Mouse (Mus musculus) heart, embryonic 14.5 days (tissue): ENCODE measurements around the gene Klhl33. TPM values are rescaled to one million over a fixed set of nuclear protein-coding genes. Genes with fewer than 3 reads are reported as not detected.
A peak's percentile ranks its signal among the peaks of the same experiment; 100 is the strongest.
"Not testable (repeated sequence)": the region's sequence is repeated elsewhere in the genome, so short reads cannot be mapped to it uniquely, and the experiment has no call there.

Source experiments
- ATAC-seq: fragments of 200-750 bp; cut with Nextera tagmentation; 2 replicates; pipeline ENCODE4 v1.8.0; 2017; ENCODE audit warnings: low read depth, moderate TSS enrichment; ENCODE audit not compliant: insufficient number of reproducible peaks, insufficient read depth, low FRiP score
- H3K27ac ChIP-seq, 2 experiments: fragments of 200-500 bp in 1 of 2; fragments of 300-500 bp in 1 of 2; sonication (generic) in 1 of 2; replicated peaks in 1 of 2; 2 replicates each; pipeline ENCODE4 v1.5.1; 2012 to 2014; ENCODE audit warnings: low read depth in 2 of 2, low read length in 2 of 2, control low read depth in 1 of 2, mild to moderate bottlenecking in 1 of 2, mixed read lengths in 1 of 2; ENCODE audit not compliant: control insufficient read depth in 1 of 2, insufficient read depth in 1 of 2
- H3K27me3 ChIP-seq: fragments of 300-500 bp; sonication (generic); 2 replicates; pipeline ENCODE4 v1.6.1; 2014; ENCODE audit warnings: mild to moderate bottlenecking, low read length, control low read depth; ENCODE audit not compliant: control insufficient read depth, insufficient read depth
- H3K36me3 ChIP-seq: fragments of 300-500 bp; sonication (generic); 2 replicates; pipeline ENCODE4 v1.6.1; 2014; ENCODE audit warnings: mild to moderate bottlenecking, control low read depth, low read length, mixed read lengths; ENCODE audit not compliant: control insufficient read depth, insufficient read depth
- H3K4me1 ChIP-seq, 2 experiments: fragments of 200-500 bp in 1 of 2; fragments of 300-500 bp in 1 of 2; sonication (generic) in 1 of 2; 2 replicates each; pipeline ENCODE4 v1.6.1; 2012 to 2014; ENCODE audit warnings: low read length in 2 of 2, control low read depth in 1 of 2, mixed read lengths in 1 of 2; ENCODE audit not compliant: control insufficient read depth in 2 of 2, insufficient read depth in 2 of 2
- H3K4me2 ChIP-seq: fragments of 300-500 bp; sonication (generic); 2 replicates; pipeline ENCODE4 v1.6.1; 2014; ENCODE audit warnings: mild to moderate bottlenecking, low read length
- H3K4me3 ChIP-seq, 2 experiments: fragments of 200-500 bp in 1 of 2; fragments of 300-500 bp in 1 of 2; sonication (generic) in 1 of 2; 2 replicates each; pipeline ENCODE4 v1.5.1; 2012 to 2014; ENCODE audit warnings: low read length in 2 of 2, mild to moderate bottlenecking in 2 of 2, control low read depth in 1 of 2, low read depth in 1 of 2, moderate library complexity in 1 of 2; ENCODE audit not compliant: control insufficient read depth in 1 of 2, insufficient read depth in 1 of 2
- H3K9ac ChIP-seq: fragments of 300-500 bp; sonication (generic); 2 replicates; pipeline ENCODE4 v1.6.1; 2014; ENCODE audit warnings: mild to moderate bottlenecking, low read length
- H3K9me3 ChIP-seq: fragments of 300-500 bp; sonication (generic); 2 replicates; pipeline ENCODE4 v1.6.1; 2016; ENCODE audit warnings: low read length, control low read depth; ENCODE audit not compliant: control insufficient read depth
- WGBS: fragments of 180-500 bp; shearing (Covaris S2); extraction: QIAGEN DNeasy Blood & Tissue Kit; methylation state at CpG from one replicate; pipeline ENCODE4 v1.1.7; 2014; 5-methylcytosine and 5-hydroxymethylcytosine counted together
- polyA plus RNA-seq: library from polyadenylated mRNA; unstranded; fragments of >200 nt; fragmentation: Nextera tagmentation; extraction: Ambion mirVana; gene quantifications from 2 replicates; pipeline ENCODE4 v1.2.1, GENCODE M21; 2014

Klhl33 gene
- polyA plus RNA-seq = 0.11 and 0.26 TPM in 2 replicates

DNA sequence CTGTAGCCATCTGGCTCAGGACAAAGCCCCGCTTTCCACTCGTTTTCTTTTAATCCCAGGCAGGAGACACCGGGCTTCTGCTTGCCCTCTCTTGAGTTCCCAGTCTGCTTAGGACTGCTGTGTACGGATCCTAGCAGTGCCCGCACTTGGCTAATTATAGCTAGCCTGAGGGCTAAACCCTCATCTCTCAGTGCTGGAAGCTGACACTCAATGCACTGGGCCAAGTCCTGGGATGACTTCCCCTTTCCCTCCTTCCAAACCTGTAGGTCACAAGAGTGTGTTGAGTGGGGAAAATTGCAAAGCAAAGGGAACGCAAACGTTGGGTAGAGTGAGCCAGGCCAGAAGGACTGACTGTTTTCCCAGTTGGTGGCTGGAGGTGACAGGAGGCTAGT lies at the start of gene Klhl33:
TSS of gene Klhl33 (minus strand) at position 134 of the 392 bp plus-strand sequence.
- peaks cover 9 to 11% of the 10 kb centered on the region in 2 experiments; a peak in 3 of 4 replicates for H3K4me1 ChIP-seq
- H3K27ac ChIP-seq = no peak within 1 kb of the TSS
- H3K4me2 ChIP-seq = peak within 1 kb of the TSS; percentile 92
- H3K4me3 ChIP-seq = peak within 1 kb of the TSS; percentile 44 to 45
- 27% methylated on average over 7 of the region's 7 CpGs for WGBS
- H3K9me3 ChIP-seq = no peaks in the 10 kb centered on the region
- H3K27me3 ChIP-seq = peaks cover 11% of the 10 kb centered on the region
- no peaks in the 10 kb centered on the region for H3K36me3 ChIP-seq
- no peak for ATAC-seq
- peak within 1 kb of the TSS; percentile 58 for H3K9ac ChIP-seq

DNA sequence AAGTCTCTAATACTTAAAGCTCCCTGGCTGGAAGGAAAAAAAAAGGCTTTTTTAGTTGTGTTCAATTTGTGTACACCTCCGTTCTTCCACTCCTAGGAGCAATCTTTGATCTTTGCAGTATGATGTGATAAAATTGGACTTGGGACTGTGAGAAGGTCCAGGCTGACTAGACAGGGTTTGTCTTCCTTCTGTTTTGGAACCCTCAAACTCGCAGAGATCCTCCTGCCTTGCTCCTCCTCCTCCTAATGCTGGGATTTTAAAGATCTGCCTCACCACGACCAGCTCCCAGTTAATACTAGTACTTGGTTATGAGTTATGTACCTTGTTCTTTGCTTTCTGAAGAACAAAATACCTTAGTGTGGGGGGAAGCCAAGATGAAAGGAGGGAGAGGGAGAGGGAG lies 48.2 kb upstream of the Klhl33 start:
- not testable (repeated sequence) for H3K9me3 ChIP-seq, H3K36me3 ChIP-seq, H3K4me1 ChIP-seq, ATAC-seq, H3K27me3 ChIP-seq, H3K27ac ChIP-seq
- Histone ChIP-seq H3K4me2 (peak overlapping the region; percentile 64), H3K9ac (peak overlapping the region; percentile 57), H3K4me3 (peak overlapping the region; percentile 21 to 46; a peak in 3 of 4 replicates)
- 34% methylated on average over 3 of the region's 3 CpGs for WGBS

DNA sequence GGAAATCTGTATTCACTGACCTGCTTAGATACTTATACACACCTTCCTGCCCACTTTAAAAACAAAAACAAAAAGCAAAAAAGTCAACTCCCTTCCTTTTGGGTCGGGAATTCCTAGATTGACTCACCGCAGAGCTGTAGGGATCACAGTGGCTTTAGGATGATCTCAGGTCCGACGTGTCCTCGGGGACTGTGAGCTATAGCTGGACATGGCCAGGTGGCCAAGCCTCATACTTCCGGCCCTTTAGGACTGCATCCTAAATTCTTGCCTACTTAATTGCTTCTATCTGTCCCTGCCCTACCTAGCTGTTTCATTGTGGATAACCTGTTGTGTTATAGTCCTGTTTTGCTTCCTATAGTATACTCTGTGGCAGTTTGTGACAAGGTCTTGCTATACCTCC lies 47.8 kb upstream of the Klhl33 start:
- H3K9me3 ChIP-seq, ATAC-seq, H3K4me1 ChIP-seq, H3K27me3 ChIP-seq, H3K36me3 ChIP-seq: not testable (repeated sequence)
- Histone ChIP-seq H3K4me2 (peak overlapping the region; percentile 64), H3K9ac (peak overlapping the region; percentile 57), H3K27ac (peak overlapping the region; percentile 88), H3K4me3 (peak overlapping the region; percentile 46 to 55)
- WGBS = 5% methylated on average over 6 of the region's 6 CpGs

DNA sequence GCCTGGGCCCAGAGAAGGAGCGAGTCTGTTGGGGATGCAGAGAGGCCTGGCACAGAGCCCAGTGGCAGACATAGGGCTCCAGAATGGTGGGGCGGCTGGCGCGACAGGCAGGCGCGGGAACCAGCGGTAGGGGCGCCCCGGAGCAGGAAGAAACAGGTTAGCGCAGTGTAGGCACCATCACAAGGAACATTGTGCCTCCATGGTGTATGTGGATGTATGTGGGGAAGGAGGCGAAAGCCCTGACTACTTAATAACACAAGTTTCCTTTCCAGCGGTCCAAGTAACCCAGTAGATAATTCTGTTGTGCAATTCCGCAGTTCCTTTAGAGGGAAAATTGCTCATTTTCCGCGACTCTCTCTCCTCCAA lies 47.3 kb upstream of the Klhl33 start:
- peak overlapping the region; percentile 64 for H3K4me2 ChIP-seq
- H3K27me3 ChIP-seq, H3K9me3 ChIP-seq, H3K4me1 ChIP-seq, H3K36me3 ChIP-seq: not testable (repeated sequence)
- under 1% methylated on average over 14 of the region's 15 CpGs for WGBS
- ATAC-seq = peak; percentile 91
- H3K27ac ChIP-seq = peak overlapping the region; percentile 88
- H3K4me3 ChIP-seq = peak overlapping the region; percentile 46 to 55
- peak overlapping the region; percentile 57 for H3K9ac ChIP-seq

DNA sequence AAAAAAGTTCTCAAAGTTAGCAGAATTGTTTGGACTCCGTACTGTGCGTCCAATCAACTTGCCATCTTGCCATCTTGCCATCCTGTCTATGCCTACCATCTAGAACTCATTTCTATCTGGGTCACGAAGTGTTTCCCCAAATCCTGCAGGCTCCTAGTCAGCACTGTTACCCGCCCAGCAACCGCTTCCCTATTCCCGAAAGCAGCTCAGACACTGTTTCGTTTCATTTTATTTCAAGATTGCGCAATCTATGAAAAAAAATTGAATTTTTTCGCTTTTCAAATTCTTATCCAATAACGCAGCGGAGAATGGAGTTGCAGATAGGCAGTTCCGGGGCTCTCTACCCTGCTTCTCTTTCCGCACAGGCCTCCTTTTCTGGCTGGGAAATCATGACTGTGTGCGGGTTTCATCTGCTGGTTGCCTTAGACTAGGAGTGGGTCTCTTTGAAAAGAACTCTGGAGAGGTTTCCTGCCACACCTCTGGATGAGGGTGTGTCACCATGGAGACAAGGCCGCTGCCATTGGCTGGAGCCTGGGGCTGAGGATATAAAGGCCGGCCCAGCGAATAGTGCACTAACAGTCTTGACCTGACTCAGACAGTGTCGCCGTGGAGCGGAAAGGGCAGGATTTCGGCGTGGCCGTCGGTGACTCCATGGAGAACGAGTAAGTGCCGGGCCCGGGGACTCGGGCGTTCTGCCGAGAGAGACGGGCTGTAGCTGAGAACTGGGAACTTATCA lies 46.8 kb upstream of the Klhl33 start, which contains the start of gene Gm49342:
TSS of gene Gm49342 (plus strand) at position 586 of the 736 bp plus-strand sequence.
- 12% methylated on average over 31 of the region's 31 CpGs for WGBS
- H3K27ac ChIP-seq = peak within 1 kb of the TSS; percentile 88
- no peaks in the 10 kb centered on the region for H3K9me3 ChIP-seq
- H3K27me3 ChIP-seq = no peaks in the 10 kb centered on the region
- peaks cover 4% of the 10 kb centered on the region in 2 experiments; a peak in 2 of 4 replicates for H3K4me1 ChIP-seq
- H3K4me3 ChIP-seq = peak within 1 kb of the TSS; percentile 46 to 55
- H3K4me2 ChIP-seq = peak within 1 kb of the TSS; percentile 64
- ATAC-seq = peak; percentile 99
- H3K36me3 ChIP-seq = no peaks in the 10 kb centered on the region
- peak within 1 kb of the TSS; percentile 57 for H3K9ac ChIP-seq

DNA sequence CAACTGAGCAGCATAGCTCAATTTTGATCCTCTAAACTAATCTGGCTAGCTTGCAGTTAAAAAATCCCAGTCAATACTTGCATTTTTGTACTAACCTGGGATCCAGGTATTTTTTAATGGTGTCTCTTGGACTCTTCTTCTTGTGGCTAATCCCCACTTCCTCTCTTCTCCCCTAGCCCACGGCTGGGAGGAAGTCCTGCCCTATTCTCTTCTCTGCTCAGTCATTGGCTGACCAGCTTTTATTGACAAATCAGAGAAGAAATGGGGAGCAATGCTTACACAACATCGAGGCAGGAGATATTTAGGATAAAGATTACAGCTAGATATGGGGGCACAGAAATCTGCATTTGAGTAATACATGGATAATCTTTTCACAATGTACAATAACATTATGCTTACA lies 41.6 kb upstream of the Klhl33 start:
- ATAC-seq = no peak
- H3K27me3 ChIP-seq = no peaks in the 10 kb centered on the region
- peaks cover 2% of the 10 kb centered on the region in 2 experiments; a peak in 2 of 4 replicates for H3K4me1 ChIP-seq
- no peak overlapping the region for H3K27ac ChIP-seq
- no peaks in the 10 kb centered on the region for H3K36me3 ChIP-seq
- H3K4me3 ChIP-seq = no peak overlapping the region
- H3K9me3 ChIP-seq = no peaks in the 10 kb centered on the region
- 31% methylated on average over 2 of the region's 2 CpGs for WGBS
- no peak overlapping the region for H3K9ac ChIP-seq
- H3K4me2 ChIP-seq = no peak overlapping the region

DNA sequence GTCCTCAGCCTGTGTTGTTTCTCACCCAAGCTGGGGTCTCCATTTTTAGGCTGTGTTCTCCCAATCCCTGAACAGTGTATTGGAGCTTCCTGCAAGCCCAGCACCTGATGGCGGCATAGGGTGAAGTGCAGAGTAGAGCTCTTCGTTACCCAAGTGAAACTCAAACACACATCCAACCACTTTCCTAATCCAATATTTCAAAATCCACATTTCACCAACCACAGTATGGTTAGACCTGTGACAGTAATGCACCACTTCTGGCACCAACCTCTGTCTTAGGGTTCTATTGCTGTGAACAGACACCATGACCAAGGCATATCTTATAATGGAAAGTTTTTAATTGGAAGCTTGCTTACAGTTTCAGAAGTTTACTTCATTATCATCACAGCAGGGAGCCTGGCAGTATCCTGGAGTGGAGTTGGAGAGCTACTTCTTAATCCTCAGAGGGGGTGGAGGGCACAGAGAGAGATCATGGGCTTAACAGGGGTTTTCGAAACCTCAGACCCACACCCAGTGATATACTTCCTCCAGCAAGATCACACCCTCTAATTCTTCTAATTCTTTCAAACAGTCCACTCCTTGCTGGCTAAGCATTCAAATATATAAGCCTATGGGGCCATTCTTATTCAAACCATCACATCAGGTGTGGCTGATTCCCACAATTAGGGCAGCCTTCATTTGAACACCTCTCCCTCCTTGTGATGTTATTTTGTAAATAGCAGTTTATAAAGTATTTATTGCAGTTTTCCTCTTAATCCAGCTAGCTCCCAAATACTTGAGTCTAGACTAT lies 41.0 kb upstream of the Klhl33 start:
- Histone ChIP-seq H3K36me3 (no peaks in the 10 kb centered on the region), H3K9ac (no peak overlapping the region), H3K4me2 (no peak overlapping the region), H3K4me1 (no peaks in the 10 kb centered on the region), H3K27me3 (no peaks in the 10 kb centered on the region), H3K9me3 (no peaks in the 10 kb centered on the region), H3K27ac (no peak overlapping the region), H3K4me3 (no peak overlapping the region)
- WGBS = 79% methylated on average over 3 of the region's 3 CpGs
- no peak for ATAC-seq
